Mouse (Mus musculus) mature B cell (primary cell): Measurements from ENCODE around the gene S1pr4.

Experiments
- in situ Hi-C: fragments of 300-500 bp; cut with MboI; formaldehyde crosslinking; loops from 2 replicates; pipeline ENCODE4 v1.14.3; 2019

Gene S1pr4

DNA sequence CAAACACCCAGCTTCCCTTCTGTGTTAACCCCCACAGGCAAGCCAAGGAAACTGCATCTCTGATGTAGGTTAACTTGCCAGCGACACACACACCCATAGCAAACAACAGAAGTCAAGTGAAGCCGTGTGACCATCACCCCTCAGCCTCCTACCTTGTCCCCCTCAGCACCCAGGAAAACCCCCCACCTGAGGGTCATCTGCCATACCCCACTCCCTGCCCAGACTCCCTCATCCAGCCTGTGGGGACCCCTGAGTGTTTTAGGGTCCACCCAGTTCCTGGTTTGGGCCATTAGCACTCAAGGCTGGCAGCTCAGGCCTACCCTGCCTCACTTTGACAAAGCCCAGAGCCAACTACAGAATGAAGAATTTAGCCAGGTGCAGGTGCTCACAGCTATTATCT, 33.9 kb downstream of the S1pr4 start:
- in situ Hi-C loops = no loop called here

DNA sequence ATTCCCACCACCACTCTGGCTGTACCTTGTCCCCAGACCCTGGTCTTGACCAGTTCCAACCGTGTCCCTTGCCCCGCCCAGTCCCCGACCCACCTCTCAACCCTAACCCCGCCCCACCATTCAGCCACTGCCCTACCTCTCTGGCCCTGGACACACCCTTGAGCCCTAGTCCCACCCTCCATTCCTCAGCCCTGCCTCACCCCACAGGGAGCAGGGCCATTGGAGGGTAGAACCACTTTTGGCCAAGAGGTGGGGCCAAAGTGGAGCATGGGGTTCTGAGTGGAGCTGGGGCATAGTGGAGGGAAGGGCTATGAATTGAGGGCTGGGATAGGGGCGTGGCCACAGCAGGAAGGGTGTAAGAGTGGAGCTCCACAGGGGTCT, 34.7 kb downstream of the S1pr4 start:
- in situ Hi-C loops = no loop called here

DNA sequence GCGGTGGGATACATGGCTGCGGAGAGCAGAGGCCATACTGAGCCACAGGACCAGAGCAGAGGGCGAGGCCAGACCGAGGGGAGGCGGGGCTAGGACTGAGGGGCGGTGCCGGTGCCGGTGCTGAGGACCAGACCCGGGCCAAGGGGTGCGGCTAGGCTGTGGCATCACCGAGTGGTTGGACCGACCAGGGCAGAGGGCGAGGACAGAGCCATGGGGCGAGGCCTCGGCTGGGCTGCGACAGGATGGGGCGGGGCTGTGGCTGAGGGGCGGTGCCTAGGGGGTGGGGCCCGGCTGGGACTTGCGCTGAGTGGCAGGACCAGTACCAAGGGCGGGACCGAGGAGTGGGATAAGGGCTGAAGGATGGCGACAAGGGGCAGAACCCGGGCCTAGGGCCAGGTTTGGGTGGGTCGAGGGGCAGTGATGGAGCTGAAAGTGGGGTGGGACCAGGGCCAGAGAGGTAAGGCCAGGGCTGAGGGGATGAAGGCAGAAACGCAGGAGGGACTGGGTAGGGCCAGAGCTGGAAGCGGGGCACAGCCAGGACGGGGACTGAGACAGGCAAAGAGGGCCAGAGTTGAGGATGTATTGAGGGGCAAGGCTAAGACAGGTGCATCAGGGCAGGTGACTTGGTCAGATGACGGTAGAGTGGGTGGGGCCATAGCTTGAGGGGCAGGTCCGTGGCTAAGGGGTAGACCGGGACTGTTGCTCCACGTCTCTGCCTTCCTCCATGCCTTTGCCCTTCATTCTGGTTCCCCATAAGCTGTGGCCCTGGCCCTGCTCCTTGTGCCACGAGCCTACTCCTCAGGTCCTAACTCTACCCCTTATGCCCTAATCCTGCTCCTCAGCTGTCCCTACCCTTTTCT, 35.3 kb downstream of the S1pr4 start:
- in situ Hi-C loops = no loop called here

DNA sequence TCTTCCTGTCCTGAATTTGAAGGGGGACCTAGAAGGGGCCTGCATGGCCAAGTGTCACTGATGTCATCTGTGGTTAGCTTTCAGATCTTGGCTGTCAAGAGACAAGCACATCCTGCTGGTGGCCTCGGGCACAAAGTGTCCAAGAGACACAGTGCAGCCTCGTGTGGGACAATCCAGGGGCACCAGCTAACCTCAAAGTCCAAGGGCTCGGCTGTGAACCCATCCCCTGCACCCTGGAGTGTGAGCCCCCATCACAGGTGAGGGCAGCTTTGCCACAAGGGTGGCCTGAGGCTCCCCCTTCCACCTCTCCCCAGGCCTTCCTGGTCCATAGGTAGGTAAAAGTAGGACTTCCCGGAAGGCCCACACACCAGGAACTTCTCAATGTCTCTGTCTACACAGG, 36.4 kb downstream of the S1pr4 start:
- in situ Hi-C loops = no loop called here

DNA sequence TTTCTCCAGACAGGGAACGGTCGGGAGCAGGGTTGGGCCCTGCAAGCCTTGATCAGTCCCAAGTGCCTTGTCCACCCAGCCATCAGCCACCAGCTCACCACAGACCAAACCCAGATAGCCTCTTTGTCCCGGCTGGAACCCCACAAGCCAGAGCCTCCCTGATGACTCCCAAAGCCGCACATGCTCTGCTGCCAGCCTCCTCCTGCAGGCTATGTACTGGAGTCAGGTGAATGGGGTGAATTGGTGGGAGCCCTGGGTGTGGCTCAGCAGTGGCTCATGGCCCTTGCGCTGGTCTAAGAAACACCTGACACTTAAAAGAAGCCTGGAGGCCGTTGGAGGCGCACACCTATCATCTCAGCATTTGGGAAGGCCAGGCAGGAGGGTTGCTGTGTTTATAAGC, 37.0 kb downstream of the S1pr4 start:
- in situ Hi-C loops = no loop called here

DNA sequence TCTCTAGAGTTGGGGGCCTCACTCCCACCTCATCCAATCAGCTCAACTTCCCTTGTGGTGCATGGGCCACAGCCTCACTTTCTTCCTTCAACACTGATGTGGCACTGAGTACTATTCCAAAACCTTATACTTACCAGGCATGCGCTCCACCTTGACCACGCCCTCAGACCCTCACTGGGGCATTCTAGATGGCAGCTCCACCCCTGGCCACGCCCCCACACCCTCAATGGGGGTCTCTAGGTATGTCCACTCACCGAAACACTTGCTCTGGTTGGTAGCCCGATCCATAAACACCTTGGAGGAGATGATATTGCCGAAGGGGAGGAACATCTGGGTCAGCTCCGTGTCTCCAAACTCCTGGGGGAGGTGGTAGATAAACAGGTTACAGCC, 37.5 kb downstream of the S1pr4 start:
- in situ Hi-C loops = no loop called here

DNA sequence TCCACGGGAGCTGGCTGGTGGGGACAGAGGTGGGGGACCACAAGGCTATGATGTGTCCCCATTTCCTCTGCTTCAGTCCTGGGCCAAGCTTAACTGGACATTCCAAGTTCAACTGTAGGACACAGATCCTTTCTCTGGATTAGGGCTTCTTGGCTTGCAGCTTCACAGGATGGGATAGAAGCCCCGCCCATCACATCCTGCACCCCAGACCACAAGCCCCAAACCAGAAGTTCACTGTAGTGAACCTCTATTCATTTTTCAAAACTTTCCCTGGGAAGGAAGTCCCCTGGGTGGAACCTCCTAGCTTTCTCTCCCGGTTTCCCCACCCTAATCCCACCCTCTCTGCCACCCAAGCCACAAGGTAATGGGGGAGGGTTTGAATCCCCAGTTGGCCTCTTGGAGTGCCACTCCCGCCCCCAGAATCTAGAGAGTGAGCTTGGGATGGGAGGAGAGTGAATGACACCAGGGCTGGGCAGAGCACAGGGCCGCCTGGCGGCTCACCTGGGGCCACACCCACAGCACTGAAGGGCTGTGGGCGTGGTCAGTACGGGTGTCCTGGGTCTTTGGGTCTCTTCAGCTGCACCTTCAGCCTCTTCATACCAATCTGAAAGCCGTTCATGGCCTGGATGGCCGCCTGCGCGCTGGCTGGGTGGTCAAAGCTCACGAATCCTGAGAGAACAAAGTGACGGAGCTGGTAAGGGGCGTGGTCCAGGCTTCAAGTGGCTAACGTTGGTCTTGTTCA, 38.1 kb downstream of the S1pr4 start:
- in situ Hi-C loops = no loop called here

DNA sequence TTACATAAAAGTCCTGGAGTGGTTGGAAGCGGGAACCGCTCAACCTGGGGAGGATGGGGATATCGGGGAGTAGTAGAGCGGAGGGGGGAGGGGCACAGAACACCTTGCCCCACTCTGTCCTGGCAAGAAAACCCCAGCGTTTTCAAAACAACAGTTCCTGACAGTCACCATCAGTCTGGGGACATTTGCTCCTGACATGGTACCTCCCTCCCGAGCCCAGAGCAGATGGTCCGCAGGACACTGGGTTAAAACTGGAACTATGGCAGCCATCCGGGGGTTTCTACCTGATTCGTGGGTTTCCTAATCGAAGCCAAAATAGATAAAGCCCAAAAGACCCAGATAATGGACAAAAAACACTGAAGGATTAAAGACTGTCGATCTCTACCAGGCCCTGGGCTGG, 39.0 kb downstream of the S1pr4 start:
- in situ Hi-C loops = no loop called here

DNA sequence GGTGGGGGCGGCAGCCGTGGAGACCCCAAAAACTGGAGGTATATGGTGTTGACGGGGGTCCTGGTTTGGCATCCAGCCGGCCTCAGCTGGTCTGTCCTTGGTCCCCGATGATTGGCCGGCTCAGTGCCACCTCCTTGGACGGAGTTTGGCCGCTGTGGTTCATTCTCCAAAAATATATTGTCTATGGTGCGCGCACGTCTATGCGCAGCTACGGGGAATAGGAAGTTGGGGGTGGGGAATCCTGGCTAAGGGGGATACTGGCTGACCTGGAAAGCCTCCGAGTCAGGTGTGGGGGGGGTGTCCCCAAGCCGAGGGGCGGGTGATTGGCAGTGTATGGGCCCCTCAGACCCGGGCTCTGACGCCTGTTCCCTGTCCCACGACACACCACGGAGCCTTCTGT, 39.5 kb downstream of the S1pr4 start:
- in situ Hi-C loops = no loop called here

DNA sequence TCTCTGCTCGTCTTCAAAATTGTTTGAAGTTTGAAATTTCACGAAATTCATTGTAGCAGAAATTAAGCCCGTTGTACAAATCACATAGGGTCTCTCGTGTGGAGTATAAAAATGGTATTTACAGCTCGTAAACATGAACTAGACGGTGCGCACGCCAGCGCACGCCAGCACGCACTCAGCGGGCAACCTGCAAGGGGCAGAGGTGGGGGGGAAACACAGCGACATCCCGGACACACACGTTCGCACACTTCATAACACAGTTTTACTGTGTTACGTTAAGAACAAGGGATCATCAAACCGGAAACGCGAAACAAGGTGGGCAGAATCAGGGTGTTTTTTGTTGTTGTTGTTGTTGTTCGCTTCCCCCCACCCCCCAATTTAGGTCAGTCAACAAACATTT, 40.5 kb downstream of the S1pr4 start:
- in situ Hi-C loops = no loop called here

DNA sequence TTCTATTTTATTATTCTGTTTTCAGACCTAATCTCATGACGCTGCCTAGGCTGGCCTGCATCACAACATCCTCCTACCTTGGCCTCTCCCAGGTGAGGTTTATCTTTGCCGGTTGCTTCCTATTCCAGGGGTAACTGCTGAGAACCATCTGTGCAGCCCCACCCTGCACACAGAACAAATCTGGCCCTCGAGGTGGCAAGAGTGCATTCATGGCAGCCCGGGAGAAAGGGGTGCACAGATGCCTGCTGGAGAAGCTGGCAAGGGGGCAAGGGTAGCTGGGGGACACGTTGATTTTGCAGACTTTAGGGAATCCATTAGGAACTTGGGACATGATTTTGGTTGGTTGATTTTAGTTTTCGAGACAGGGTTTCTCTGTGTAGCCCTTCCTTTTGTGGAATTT, 41.7 kb downstream of the S1pr4 start:
- in situ Hi-C loops = no loop called here

DNA sequence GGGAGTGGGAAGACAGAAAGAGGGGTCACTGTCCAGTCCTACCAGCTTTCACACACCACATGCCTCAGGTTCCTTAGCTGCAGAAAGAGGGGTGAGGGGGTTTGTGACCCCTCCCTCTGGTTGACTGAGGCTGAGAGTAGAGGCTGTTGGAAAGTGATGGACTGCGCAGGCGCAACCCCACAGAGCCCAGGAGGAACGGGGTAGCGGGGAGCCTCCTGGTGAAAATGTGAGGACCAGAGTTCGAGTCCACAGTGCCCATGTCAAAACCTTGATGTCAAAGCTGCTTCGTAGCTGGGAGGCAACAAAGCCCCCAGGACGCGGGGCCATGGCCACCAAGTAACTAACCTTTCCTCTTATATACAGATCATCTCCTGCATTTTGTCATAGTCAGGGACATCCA, 42.3 kb downstream of the S1pr4 start:
- in situ Hi-C loops = no loop called here

DNA sequence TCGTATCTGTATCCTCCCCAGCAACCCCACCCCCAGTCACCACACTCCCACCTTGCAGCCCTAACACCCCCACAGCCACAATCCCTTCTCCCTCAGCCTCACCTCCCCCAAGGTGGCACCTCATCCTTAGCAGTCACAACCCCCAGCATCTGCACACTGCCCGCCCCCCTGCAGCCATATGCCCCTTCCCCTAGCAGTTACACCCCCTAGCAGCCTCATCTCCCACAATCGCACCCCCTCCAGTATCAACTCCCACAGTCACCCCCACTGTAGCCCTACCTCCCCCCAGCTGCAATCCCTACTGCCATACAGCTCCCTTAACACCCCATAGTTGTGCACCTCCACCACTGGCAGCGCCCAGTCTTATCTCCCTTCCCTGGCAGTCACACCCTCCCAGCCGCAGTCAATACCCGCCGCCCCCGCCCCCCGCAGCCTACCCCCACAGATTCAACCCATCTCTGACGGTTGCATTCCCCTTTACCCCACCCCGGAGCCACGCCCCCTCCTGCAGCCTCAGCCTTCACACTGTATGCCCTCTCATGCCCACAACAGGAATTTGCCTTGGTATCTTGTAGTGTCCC, 42.9 kb downstream of the S1pr4 start:
- in situ Hi-C loops = no loop called here

DNA sequence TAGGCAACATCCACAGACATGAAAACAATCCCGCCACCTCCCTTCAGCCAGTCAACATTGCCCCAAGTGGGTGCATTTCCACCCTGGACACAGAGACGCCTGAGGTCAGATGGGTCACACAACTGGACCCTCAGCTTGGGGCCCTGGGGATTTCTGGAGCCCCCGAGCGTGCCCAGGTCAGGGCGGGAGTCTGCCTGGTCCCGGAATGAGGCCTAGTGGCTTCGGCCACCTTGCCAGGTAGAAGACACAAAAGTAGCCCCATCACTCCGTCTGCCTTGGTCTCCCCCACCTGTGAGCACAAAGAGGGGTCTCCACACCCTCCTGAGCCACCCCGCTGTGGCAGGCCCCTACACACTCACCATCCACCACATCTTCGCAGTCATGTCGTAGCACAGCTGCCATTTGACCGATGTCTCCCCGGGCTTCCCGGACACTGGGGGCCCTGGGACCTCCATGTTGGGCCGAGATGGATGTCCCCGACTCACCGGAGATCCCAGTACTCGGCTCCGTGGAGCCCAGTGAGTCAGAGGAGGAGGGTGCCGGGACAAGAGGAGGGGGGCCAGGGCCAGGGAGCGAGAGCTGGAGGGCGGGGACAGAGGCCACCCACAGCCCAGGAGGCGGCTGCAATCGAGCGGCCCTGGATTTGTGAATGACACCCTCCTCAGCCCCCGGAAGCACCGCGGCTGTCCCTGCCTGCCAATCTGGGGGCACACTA, 44.6 kb downstream of the S1pr4 start, which contains the start of gene Nfic:
Gene Nfic, minus strand, starts transcription at position 455 of the 715 bp plus-strand sequence.
- in situ Hi-C loops = no loop called here

DNA sequence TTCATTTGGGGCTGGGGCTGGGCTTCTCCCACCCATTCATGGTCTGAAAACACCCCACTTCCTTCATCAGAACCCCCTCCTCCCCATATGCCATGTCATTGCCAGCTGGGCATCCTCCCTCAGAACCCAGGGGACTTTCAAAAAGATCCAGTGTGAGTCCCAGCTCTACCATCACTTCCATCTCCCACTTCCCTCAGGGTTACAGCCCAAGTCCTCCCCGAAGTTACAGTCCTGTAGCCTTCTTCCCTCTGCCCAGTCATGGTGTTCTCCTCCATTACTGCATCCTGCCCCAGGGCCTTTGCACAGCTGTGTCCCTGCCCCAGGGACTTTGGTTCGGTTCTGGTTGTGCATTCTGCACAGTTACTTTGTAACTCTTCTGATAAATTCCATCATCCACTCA, 45.8 kb downstream of the S1pr4 start:
- in situ Hi-C loops = no loop called here

DNA sequence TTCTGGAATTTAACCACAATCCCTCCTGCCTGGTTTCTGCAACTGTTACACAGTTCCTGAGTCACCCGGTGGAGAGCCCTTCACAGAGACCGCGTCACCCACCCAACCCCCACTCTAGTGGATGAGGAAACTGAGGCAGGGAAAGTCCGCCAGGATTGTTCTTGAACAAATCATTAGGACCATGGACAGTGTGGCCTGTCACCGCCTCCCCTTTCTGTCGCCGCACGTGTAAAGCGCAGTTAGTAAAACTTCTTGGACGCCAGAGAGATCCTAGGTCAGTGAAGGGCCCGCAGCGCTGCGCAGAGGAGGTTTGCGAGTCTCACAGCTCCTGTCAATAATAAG, 47.0 kb downstream of the S1pr4 start:
- in situ Hi-C loops = no loop called here

DNA sequence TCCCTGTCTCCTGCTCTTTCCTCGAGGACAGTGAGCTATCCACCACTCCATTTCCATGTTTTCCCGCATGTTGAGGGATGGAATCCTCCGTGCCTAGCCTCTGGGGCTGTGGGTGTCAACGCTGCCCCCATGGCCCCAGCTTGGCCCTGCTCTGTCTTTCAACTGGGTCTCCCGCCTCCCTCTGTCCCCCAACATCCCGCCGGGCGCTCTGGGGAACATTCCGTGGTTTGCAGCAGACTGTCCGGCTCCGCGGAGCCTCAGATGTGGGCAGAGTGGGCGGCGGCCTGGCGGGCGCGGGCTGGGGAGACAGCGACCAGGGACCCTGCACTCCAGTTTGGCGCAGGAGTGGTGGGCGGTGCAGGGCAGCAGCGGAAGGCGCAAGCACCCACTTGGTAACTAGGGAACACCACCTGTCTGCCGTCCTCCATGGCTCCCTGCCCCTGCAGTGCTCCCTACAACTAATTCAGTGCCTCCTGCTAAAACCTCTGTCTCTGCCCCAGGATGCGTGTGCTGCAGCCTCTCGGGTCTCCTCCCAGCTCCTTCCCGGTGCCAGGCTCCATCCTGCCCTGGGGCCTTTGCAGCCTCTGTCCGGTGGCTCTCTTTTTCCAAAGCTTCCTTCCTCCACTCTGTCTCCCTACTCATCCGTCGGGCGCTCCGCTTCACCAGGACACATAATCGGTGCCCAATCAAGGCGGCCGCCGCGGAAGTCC, 47.5 kb downstream of the S1pr4 start:
- in situ Hi-C loops = no loop called here

DNA sequence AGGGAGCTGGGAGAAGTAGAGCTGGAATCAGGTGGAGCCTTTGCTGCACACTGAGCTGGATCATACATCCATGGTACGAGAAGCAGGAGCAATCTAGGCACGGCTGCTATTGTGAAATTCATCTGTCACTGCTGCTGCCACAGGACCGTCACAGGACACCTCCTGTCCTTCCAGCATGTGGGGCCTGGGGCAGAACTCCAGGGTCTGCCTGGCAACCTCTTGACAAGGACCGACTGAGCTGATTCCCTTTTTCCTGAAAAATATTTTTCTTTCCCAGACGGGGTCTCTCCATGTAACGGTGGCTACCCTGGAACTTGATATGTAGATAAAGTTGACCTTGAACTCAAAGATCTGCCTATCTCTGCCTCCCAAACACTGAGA, 48.6 kb downstream of the S1pr4 start:
- in situ Hi-C loops = no loop called here

DNA sequence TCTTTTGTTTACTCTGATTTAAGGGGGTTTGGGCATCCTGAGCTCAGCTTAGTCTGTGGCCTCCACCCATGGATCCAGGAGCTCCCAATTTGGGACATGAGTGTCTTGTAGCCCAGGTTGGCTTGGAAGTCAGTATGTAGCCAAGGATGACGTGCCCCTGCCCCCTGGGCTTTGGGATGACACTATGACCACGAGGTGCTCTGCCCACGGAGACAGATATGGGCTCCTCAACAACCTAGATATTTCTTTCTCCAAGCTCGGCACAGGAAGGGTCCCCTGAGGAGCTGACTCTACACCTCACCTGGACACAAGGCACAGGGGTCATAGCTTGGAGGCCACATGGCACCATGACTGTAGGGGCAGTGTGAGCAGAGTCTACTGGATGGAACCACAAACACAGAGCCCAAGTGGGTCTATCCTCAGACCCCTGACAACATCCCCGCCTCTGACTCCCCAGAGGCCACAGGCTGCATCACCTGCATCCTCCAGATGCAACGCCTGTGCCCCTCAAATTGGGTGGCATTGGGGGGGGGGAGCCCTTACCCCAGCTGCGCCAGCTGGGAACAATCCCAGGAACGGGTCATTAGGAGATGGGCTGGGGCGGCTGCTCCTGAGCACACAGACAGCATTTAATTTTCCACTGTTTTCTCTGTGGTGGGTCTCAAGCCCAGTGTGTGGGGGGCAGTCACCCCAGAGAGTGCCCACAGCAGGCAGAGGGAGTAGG, 49.1 kb downstream of the S1pr4 start:
- in situ Hi-C loops = no loop called here

DNA sequence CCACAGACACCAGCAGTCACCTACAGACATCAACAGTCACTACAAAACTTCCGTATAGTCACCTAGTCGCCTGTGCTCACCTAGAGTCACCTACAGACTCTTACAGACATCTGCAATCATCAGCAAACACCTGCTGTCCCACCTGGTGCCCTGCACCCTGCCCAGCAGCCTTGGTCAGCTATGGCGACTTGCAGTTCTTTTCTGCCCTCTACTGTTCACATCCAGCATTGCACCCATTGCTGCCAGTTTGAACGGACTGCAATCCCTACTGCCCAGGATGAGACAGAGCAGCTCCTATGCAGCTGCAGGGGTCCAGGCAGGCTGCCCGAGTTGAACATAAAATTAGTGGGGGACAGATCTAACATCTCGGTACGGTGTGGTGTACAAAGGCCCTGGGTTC, 49.8 kb downstream of the S1pr4 start:
- in situ Hi-C loops = no loop called here
